Mouse (Mus musculus) brown adipose tissue, adult 24 weeks (tissue): Measurements from ENCODE around the gene Cfap43. TPM values are rescaled to one million over a fixed set of nuclear protein-coding genes. Genes with fewer than 3 reads are reported as not detected.

ENCODE experiments used
- H3K27ac ChIP-seq: fragments of 200-500 bp; replicated peaks from 2 replicates; pipeline ENCODE4 v1.5.1; 2012; ENCODE audit warnings: low read depth, mild to moderate bottlenecking, low read length
- H3K4me1 ChIP-seq: fragments of 200-500 bp; 2 replicates; pipeline ENCODE4 v1.6.1; 2012; ENCODE audit warnings: low read length, mixed read lengths; ENCODE audit not compliant: control insufficient read depth, insufficient read depth, insufficient read length
- H3K4me3 ChIP-seq: fragments of 200-500 bp; 2 replicates; pipeline ENCODE4 v1.5.1; 2012; ENCODE audit warnings: low read depth, mild to moderate bottlenecking, low read length, moderate library complexity; ENCODE audit not compliant: insufficient read depth
- polyA plus RNA-seq: library from polyadenylated mRNA; stranded (reverse); fragments of >200 nt; gene quantifications from 2 replicates; pipeline ENCODE4 v1.2.4, GENCODE M21; 2012; ENCODE audit not compliant: missing spikeins, insufficient read depth, insufficient read length

The Cfap43 gene
- polyA plus RNA-seq, 1 experiment = not detected

GRCm38 (mm10) chr19:47905081-47905480 lies 14.0 kb downstream of the Cfap43 start:
- Histone ChIP-seq H3K4me1 (peaks cover 25% of the 10 kb centered on the region), H3K4me3 (no peak overlapping the region), H3K27ac (no peak overlapping the region)

- Histone ChIP-seq H3K4me1 (peaks cover 23% of the 10 kb centered on the region), H3K27ac (no peak overlapping the region), H3K4me3 (no peak overlapping the region)
These were observed 15.4 kb downstream of the Cfap43 start for GRCm38 (mm10) chr19:47903679-47904078.

GRCm38 (mm10) chr19:47902316-47903201 lies 16.5 kb downstream of the Cfap43 start:
- Histone ChIP-seq H3K27ac (0 out of 2 replicates have a peak overlapping the region, but pooled peaks have one; percentile 9), H3K4me3 (no peak overlapping the region), H3K4me1 (peaks cover 23% of the 10 kb centered on the region)

GRCm38 (mm10) chr19:47900558-47900957 lies 18.5 kb downstream of the Cfap43 start:
- Histone ChIP-seq H3K4me1 (peaks cover 20% of the 10 kb centered on the region), H3K4me3 (no peak overlapping the region), H3K27ac (no peak overlapping the region)

- H3K4me3 ChIP-seq = no peak overlapping the region
- H3K4me1 ChIP-seq = peaks cover 20% of the 10 kb centered on the region
- no peak overlapping the region for H3K27ac ChIP-seq
These were observed 19.1 kb downstream of the Cfap43 start for GRCm38 (mm10) chr19:47900012-47900411.

- peaks cover 19% of the 10 kb centered on the region for H3K4me1 ChIP-seq
- H3K27ac ChIP-seq = no peak overlapping the region
- H3K4me3 ChIP-seq = no peak overlapping the region
These were observed 20.5 kb downstream of the Cfap43 start for GRCm38 (mm10) chr19:47898472-47899079.

- Histone ChIP-seq H3K4me3 (no peak overlapping the region), H3K27ac (no peak overlapping the region), H3K4me1 (peaks cover 7% of the 10 kb centered on the region; the same call in 1 of the 2 replicates)
These were observed 26.0 kb downstream of the Cfap43 start for GRCm38 (mm10) chr19:47893092-47893491.

- Histone ChIP-seq H3K4me1 (peaks cover 7% of the 10 kb centered on the region; the same call in 1 of the 2 replicates), H3K27ac (peak overlapping the region; percentile 92), H3K4me3 (no peak overlapping the region)
These were observed 27.4 kb downstream of the Cfap43 start for GRCm38 (mm10) chr19:47891562-47892312.

GRCm38 (mm10) chr19:47890489-47891130 lies 28.5 kb downstream of the Cfap43 start:
- Histone ChIP-seq H3K4me1 (peaks cover 7% of the 10 kb centered on the region; the same call in 1 of the 2 replicates), H3K4me3 (peak overlapping the region; percentile 44), H3K27ac (peak overlapping the region; percentile 92)

GRCm38 (mm10) chr19:47888037-47888436 lies 31.1 kb downstream of the Cfap43 start:
- H3K4me3 ChIP-seq = no peak overlapping the region
- H3K27ac ChIP-seq = no peak overlapping the region
- peaks cover 7% of the 10 kb centered on the region; the same call in 1 of the 2 replicates for H3K4me1 ChIP-seq

GRCm38 (mm10) chr19:47887417-47887816 lies 31.7 kb downstream of the Cfap43 start:
- no peak overlapping the region for H3K4me3 ChIP-seq
- peaks cover 7% of the 10 kb centered on the region; the same call in 1 of the 2 replicates for H3K4me1 ChIP-seq
- H3K27ac ChIP-seq = peak overlapping the region; percentile 41; the same call in 1 of the 2 replicates

- Histone ChIP-seq H3K27ac (peak overlapping the region; percentile 41; the same call in 1 of the 2 replicates), H3K4me1 (peaks cover 3% of the 10 kb centered on the region; the same call in 1 of the 2 replicates), H3K4me3 (no peak overlapping the region)
These were observed 32.5 kb downstream of the Cfap43 start for GRCm38 (mm10) chr19:47886617-47887016.

GRCm38 (mm10) chr19:47885886-47886285 lies 33.2 kb downstream of the Cfap43 start:
- peak overlapping the region; percentile 19; the same call in 1 of the 2 replicates for H3K27ac ChIP-seq
- no peak overlapping the region for H3K4me3 ChIP-seq
- H3K4me1 ChIP-seq = no peaks in the 10 kb centered on the region

- Histone ChIP-seq H3K27ac (no peak overlapping the region), H3K4me1 (no peaks in the 10 kb centered on the region), H3K4me3 (no peak overlapping the region)
These were observed 33.8 kb downstream of the Cfap43 start for GRCm38 (mm10) chr19:47885191-47885743.
